9 mouse cellular contexts compared by ENCODE assay signal in genomic region chr7:55744566-55745220, GRCm38 (mm10). TPM values are rescaled to one million over a fixed set of nuclear protein-coding genes. Genes with fewer than 3 reads are reported as not detected.
DNase-seq lines count a peak whose midpoint lies in the region; ATAC-seq and TF ChIP-seq lines count a peak whose summit lies in the region.
"Had no signal": no experiment of that assay in that cellular context is flagged by ENCODE, and none has a peak within 500 bp of the region (broad histone marks: within the 10 kb centered on the region; RNA-seq: fewer than 3 reads in every experiment).

No protein-coding gene starts in this region.

- WGBS in midbrain, embryonic 10.5 days = 54% methylated on average over 10 of the region's 10 CpGs
- WGBS in midbrain, embryonic 15.5 days = 31% methylated on average over 10 of the region's 10 CpGs
- WGBS in forebrain, embryonic 15.5 days = 24% methylated on average over 10 of the region's 10 CpGs
- WGBS in stomach, postnatal 0 days = 58% methylated on average over 10 of the region's 10 CpGs

- DNase-seq in midbrain, embryonic 10.5 days (ENCODE audit: low spot score) = no peak
- DNase-seq in layer of hippocampus, postnatal 36 days = peak; percentile 77 to 82
- DNase-seq in skeletal muscle tissue, adult 2 months (ENCODE audit: low read depth, low spot score) = peak; percentile 36
- no peak for DNase-seq in stomach, postnatal 0 days (ENCODE audit: low spot score)
- no peak for DNase-seq in spleen, postnatal 36 days (ENCODE audit: low spot score in 2 of 2)
- DNase-seq in B cell, adult 2 months = no peak

- peaks cover 10% of the 10 kb centered on the region for H3K4me1 ChIP-seq in midbrain, embryonic 10.5 days
- H3K4me1 ChIP-seq in midbrain, embryonic 15.5 days = no peaks in the 10 kb centered on the region; the same call in 1 of the 2 replicates
- peaks cover 5% of the 10 kb centered on the region for H3K4me1 ChIP-seq in forebrain, embryonic 15.5 days
- no peaks in the 10 kb centered on the region for H3K4me1 ChIP-seq in stomach, postnatal 0 days (replicated peaks; ENCODE audit: control insufficient read depth, insufficient read depth)

- no peaks in the 10 kb centered on the region for H3K36me3 ChIP-seq in midbrain, embryonic 10.5 days
- H3K36me3 ChIP-seq in midbrain, embryonic 15.5 days (replicated peaks) = no peaks in the 10 kb centered on the region
- no peaks in the 10 kb centered on the region for H3K36me3 ChIP-seq in forebrain, embryonic 15.5 days
- H3K36me3 ChIP-seq in stomach, postnatal 0 days (ENCODE audit: control insufficient read depth, insufficient read depth, low read length) = no peaks in the 10 kb centered on the region
- H3K36me3 ChIP-seq: G1E had no signal

- no peak for ATAC-seq in midbrain, embryonic 15.5 days (replicated peaks)
- ATAC-seq in forebrain, embryonic 15.5 days (replicated peaks) = peak; percentile 83
- no peak for ATAC-seq in stomach, postnatal 0 days (ENCODE audit: low FRiP score, low TSS enrichment)

- no peak for TF ChIP-seq CTCF in stomach, postnatal 0 days (IDR thresholded peaks at IDR 0.05; ENCODE audit: low read depth)

- no peaks in the 10 kb centered on the region for H3K27me3 ChIP-seq in midbrain, embryonic 10.5 days (ENCODE audit: low read depth, poor library complexity, severe bottlenecking)
- no peaks in the 10 kb centered on the region for H3K27me3 ChIP-seq in midbrain, embryonic 15.5 days (replicated peaks)
- H3K27me3 ChIP-seq in forebrain, embryonic 15.5 days = no peaks in the 10 kb centered on the region
- no peaks in the 10 kb centered on the region for H3K27me3 ChIP-seq in stomach, postnatal 0 days (ENCODE audit: control insufficient read depth, insufficient read depth, low read length)

- no peak overlapping the region for H3K4me3 ChIP-seq in midbrain, embryonic 10.5 days
- H3K4me3 ChIP-seq in midbrain, embryonic 15.5 days = no peak overlapping the region
- H3K4me3 ChIP-seq in forebrain, embryonic 15.5 days = no peak overlapping the region
- no peak overlapping the region for H3K4me3 ChIP-seq in stomach, postnatal 0 days (ENCODE audit: low read depth, low read length)

- no peaks in the 10 kb centered on the region for H3K9me3 ChIP-seq in midbrain, embryonic 10.5 days (replicated peaks)
- no peaks in the 10 kb centered on the region for H3K9me3 ChIP-seq in midbrain, embryonic 15.5 days
- no peaks in the 10 kb centered on the region for H3K9me3 ChIP-seq in forebrain, embryonic 15.5 days
- H3K9me3 ChIP-seq in stomach, postnatal 0 days (ENCODE audit: control insufficient read depth, low read length) = no peaks in the 10 kb centered on the region
- H3K9me3 ChIP-seq: G1E had no signal

- H3K27ac ChIP-seq in midbrain, embryonic 10.5 days (replicated peaks) = 0 out of 2 replicates have a peak overlapping the region, but pooled peaks have one; percentile 23
- H3K27ac ChIP-seq in midbrain, embryonic 15.5 days = no peak overlapping the region
- H3K27ac ChIP-seq in forebrain, embryonic 15.5 days (replicated peaks) = peak overlapping the region; percentile 78
- no peak overlapping the region for H3K27ac ChIP-seq in stomach, postnatal 0 days (replicated peaks)

- no peak overlapping the region for H3K4me2 ChIP-seq in midbrain, embryonic 15.5 days
- no peak overlapping the region for H3K4me2 ChIP-seq in forebrain, embryonic 15.5 days (replicated peaks)
- no peak overlapping the region for H3K4me2 ChIP-seq in stomach, postnatal 0 days (replicated peaks; ENCODE audit: low read depth)

- TF ChIP-seq EP300 in stomach, postnatal 0 days (optimal IDR thresholded peaks at IDR 0.05) = no peak

- no peak overlapping the region for H3K9ac ChIP-seq in midbrain, embryonic 15.5 days
- H3K9ac ChIP-seq in forebrain, embryonic 15.5 days (replicated peaks) = no peak overlapping the region
- no peak overlapping the region for H3K9ac ChIP-seq in stomach, postnatal 0 days (ENCODE audit: low read length)

RNA-seq across cellular contexts. Expression of gene Siglech, which starts 23.3 kb away (rescaled TPM):
- 0.41 and 0.89 TPM in 2 replicates for polyA plus RNA-seq in midbrain, embryonic 10.5 days (2016; fragmentation: Nextera tagmentation; extraction: Ambion mirVana)
- 1.8 and 2.2 TPM in 2 replicates for polyA plus RNA-seq in midbrain, embryonic 15.5 days (2015; fragmentation: Nextera tagmentation; extraction: Ambion mirVana)
- polyA plus RNA-seq in forebrain, embryonic 15.5 days (2015; fragmentation: Nextera tagmentation; extraction: Ambion mirVana) = 2.6 and 2.9 TPM in 2 replicates
- 10 to 100 TPM; 12.4 to 13.5 TPM for total RNA-seq in layer of hippocampus, postnatal 36 days (2021)
- 0.79 and 0.81 TPM in 2 replicates for polyA plus RNA-seq in stomach, postnatal 0 days (2015; fragmentation: Nextera tagmentation; extraction: Ambion mirVana)
- polyA plus RNA-seq: G1E had no signal

RNA-seq across cellular contexts. Expression of gene Tubgcp5, which starts 49.3 kb away (rescaled TPM):
- 33.1 and 37.4 TPM in 2 replicates for polyA plus RNA-seq in midbrain, embryonic 10.5 days (2016; fragmentation: Nextera tagmentation; extraction: Ambion mirVana)
- polyA plus RNA-seq in midbrain, embryonic 15.5 days (2015; fragmentation: Nextera tagmentation; extraction: Ambion mirVana) = 36.1 and 42.9 TPM in 2 replicates
- 39.2 and 42.2 TPM in 2 replicates for polyA plus RNA-seq in forebrain, embryonic 15.5 days (2015; fragmentation: Nextera tagmentation; extraction: Ambion mirVana)
- total RNA-seq in layer of hippocampus, postnatal 36 days (2021) = 10 to 100 TPM; 30.3 to 30.9 TPM
- polyA plus RNA-seq in stomach, postnatal 0 days (2015; fragmentation: Nextera tagmentation; extraction: Ambion mirVana) = 8.8 and 10.0 TPM in 2 replicates

Comparison
In these comparisons a context has a peak if more than half of its experiments do, and no peak if none do; other contexts are left out.
1. H3K27ac ChIP-seq: peak in midbrain, embryonic 10.5 days (single experiment) and forebrain, embryonic 15.5 days (single experiment); none in midbrain, embryonic 15.5 days (single experiment) and stomach, postnatal 0 days (single experiment).
2. DNase-seq: peak in layer of hippocampus, postnatal 36 days (2 of 2) and skeletal muscle tissue, adult 2 months (single experiment); none in midbrain, embryonic 10.5 days (single experiment), stomach, postnatal 0 days (single experiment), spleen, postnatal 36 days (0 of 2) and B cell, adult 2 months (0 of 2).